Mouse (Mus musculus) frontal cortex, postnatal 10 days (tissue): Measurements from ENCODE around the gene Zfp988.
"Not testable (repeated sequence)": the region's sequence is repeated elsewhere in the genome, so short reads cannot be mapped to it uniquely, and the experiment has no call there.

Source experiments
- DNase-seq, 2 experiments: peaks; one replicate each; pipeline ENCODE4 v3.0.0; 2022; ENCODE audit warnings: low spot score in 2 of 2, mixed read lengths in 1 of 2

Gene Zfp988

DNA sequence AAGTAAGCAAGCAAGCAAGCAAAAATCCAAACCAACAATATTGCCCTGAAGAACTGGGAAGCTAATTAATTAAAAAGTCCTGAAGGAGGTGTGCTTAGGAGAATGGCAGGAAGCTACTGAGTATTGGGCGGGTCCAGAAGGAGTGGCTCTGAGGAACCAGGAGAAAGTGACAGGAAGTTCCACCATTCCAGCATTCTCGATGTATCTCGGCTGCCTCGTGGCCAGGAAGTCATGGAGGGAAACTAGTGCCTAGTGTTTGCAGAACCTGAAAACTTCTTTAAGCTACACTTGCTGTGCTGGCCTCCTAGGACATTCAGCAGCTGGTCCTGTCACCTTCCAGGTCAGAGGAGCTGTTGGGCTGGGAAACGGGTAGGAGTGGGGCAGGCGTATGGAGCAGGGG is at the start of gene Zfp988:
Gene Zfp988, plus strand, starts transcription at position 239 of the 400 bp plus-strand sequence.
- DNase-seq: not testable (repeated sequence)

DNA sequence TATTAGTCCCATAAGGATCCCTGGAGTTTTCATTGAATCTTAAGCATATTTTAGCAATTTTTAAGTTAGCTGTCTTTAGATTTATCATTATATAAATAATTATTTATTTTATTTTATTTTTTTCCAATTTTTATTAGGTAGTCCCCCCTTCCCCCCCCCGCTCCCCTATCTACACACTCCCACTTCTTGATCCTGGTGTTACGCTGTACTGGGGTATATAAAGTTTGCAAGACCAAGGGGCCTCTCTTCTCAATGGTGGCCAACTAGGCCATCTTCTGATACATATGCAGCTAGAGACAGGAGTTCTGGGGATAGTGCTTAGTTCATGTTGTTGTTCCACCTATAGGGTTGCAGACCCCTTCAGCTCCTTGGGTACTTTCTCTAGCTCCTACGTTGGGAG is 42.8 kb upstream of the Zfp988 start:
- not testable (repeated sequence) for DNase-seq

DNA sequence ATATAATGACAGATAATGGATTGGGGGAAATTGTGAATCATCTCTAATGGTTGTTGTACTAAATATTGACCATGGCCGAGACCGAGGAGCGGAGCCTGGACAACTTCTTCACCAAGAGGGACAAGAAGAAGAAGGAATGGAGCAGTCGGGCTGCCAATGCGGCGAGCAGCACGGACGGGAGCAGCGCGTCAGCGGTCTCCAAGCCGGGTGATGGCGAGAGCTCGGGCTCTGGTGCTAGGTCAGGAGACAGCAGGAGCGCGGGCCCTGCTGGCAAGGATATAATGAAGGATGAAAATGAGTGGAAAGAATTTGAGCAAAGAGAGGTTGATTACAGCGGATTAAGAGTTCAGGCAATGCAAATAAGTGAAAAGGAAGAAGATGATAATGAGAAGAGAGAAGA is 38.2 kb upstream of the Zfp988 start:
- DNase-seq: not testable (repeated sequence)

DNA sequence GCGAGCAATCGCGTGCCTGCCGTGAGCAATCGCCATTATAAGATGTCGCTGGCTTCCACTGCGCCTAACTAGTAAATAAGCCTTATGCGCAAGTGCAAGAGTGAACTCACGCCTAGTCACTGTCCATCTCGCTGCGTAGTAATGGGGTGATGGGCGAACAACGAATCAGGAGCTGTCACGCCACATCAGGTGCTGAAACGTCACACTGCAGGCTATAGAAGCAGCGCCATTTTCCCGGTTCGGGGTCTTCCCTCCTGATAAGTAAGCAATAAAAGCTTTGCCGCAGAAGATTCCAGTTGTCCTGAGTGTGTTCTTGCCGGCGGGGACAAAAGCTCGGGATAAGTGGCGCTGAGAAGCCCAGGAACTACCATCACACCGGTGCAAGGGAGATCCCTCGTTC is 36.7 kb upstream of the Zfp988 start:
- not testable (repeated sequence) for DNase-seq

DNA sequence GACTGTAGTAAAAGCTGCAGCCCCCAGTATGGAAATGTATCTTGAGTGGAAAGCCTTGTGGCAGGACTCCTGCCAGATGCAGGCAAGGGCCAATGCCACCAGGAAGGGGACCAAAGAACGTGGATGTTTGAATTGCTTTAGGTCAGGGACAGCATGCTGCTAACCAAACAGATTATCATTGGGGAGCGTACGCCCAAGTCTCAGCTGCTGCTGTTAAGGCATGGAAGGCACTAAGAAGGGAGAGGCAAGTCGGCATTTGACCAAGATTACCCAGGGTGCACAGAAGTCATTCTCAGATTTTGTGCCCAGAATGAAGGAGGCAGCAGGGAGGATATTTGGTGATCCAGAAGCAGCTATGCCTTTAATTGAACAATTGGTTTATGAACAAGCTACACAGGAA is 35.4 kb upstream of the Zfp988 start:
- not testable (repeated sequence) for DNase-seq

DNA sequence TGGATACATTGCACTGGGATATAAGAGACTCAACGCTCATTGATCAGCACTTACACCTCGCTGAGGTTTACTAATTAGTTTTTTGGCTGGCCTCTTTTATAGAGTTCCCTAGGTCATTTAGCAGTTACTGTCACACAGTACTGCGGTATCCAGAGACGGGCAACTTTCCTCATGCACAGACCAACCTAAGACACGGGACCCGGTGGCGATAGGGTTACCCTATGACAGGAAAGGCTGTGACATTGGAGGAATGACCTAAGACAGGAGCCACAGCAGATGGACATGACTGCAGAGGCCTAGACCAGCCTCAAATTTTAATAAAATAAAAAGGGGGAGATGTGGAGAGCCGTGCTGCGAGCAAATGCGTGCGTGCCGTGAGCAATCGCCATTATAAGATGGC is 33.9 kb upstream of the Zfp988 start:
- not testable (repeated sequence) for DNase-seq

DNA sequence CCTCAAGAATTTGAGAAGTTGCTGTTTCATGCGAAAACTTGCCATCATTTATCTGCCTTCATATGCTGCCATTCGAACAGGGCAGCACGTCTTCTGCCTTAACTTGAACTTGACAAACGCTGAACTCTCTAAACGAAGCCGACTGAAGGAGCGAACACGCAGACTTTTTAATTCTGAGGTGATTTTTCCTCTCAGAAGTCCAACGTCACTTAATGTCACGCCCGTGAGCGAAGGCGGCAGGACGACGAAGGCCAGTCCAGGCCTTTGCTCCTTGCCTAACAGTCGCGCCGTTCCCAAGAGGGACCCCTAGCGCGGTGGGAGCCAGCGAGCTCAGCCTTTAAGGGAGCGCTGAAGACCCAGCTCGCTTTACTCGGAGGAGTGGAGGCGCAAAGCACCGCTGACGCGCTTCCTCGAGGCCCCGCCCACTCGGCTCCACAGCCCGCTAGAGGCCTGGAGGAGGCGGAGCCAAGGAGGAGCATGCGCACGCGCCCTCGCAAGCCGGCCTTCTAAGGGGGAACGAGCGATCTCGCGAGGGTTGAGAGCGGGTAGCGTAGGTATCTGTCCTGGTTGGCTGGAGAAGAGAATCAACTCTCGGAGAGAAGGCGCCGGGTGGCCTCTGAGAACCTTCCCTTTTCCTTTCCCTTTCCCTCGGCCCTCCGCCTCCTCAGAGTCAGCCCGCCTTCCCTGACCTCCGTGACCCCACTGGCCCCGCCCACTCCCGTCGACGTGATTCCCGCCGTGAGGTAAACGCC is 30.3 kb upstream of the Zfp988 start:
- DNase-seq: not testable (repeated sequence)

DNA sequence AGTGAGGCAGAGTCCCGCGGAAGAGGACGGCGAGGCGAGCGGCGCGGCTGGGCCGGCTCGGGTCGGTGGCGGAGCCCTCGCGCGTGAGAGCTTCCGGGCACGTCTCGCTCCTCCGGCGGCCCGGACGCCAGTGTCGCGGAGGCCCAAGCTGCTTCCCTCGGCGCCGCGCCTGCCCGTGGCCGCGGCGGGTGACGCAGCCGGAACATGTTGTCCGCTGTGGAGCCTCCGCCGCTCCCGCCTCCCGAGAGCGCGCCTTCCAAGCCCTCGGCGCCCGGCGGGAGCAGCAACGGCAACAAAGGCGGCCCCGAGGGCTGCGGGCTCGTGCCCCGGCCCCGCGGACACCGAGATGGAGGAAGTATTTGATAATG is 29.7 kb upstream of the Zfp988 start:
- DNase-seq: not testable (repeated sequence)

DNA sequence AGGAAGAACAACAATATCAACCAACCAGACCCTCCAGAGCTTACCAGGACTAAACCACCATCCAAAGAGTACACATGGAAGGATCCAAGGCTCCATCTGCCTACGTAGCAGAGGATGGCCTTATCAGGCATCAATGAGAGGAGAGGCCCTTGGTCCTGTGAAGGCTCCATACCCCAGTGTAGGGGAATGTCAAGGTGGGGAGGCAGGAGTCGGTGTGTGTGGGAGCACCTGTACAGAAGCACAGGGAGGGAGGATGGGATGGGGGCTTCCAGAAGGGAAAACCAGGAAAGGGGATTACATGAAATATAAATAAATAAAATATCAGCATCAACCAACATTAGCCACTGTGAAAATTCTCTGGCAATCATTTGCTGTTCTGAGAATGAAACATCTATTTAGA is 25.1 kb upstream of the Zfp988 start:
- not testable (repeated sequence) for DNase-seq

DNA sequence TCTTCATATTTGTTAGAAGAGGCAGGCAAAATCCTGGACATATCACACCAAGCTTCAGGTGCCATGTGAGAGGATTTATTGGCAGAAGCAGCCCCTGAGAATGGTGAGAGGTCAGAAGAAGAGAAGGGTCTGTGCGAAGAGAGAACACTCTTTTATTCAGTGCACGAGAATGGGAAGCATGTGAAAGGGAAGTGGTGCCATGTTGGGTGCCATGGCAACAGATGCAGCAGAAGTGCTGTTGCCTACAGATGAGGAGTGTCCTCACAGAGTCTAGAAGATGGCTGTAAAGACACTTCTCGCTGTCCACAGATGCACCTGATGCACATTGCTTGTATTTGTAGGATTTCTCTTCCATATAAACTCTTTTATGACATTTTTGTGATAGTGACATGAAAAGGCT is 6.9 kb upstream of the Zfp988 start:
- not testable (repeated sequence) for DNase-seq

DNA sequence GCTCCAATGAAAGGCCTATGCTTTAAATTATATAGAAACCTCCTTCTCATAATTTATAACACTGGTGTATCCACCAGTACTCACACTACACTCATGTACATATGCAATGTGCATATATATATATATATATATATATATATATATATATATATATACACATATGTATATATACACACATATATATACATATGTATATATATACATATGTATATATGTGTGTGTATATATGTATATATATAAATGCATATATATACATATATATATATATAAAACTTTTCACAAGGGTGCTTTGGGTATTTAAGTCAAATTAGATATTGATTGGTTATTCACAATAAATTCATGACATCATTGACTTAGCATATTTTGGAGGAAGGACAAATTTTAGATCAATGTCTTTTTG is 3.1 kb upstream of the Zfp988 start:
- DNase-seq: not testable (repeated sequence)

DNA sequence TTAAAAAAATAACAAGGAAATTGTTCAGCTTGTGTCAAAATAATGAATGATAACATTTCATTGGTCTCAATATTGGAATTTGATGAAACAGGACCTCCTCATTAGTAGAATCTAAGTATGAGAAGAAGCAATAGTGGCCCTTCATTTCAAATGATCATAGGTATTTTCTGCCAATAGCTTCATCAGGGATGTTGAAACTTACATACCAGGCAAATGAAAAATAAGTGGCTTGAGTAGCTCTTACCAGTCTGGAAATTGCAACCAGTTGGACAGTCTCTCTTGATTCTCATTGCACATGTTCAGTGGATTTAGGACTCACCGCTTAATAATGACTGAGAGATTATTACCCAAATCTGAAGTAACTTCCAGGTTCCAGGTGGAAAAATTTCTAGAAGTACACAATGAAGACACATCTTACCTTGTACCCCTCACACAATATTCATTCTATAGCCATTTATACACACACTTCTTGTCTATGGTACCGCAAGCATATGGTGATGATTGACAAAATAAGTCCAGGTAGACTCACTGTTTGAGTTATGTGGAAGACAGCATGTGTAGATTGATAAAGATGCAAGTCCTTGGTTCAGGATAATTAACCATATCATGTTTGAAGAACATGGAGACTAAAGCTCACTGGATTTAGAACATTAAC is 29.7 kb downstream of the Zfp988 start:
- DNase-seq: not testable (repeated sequence)

DNA sequence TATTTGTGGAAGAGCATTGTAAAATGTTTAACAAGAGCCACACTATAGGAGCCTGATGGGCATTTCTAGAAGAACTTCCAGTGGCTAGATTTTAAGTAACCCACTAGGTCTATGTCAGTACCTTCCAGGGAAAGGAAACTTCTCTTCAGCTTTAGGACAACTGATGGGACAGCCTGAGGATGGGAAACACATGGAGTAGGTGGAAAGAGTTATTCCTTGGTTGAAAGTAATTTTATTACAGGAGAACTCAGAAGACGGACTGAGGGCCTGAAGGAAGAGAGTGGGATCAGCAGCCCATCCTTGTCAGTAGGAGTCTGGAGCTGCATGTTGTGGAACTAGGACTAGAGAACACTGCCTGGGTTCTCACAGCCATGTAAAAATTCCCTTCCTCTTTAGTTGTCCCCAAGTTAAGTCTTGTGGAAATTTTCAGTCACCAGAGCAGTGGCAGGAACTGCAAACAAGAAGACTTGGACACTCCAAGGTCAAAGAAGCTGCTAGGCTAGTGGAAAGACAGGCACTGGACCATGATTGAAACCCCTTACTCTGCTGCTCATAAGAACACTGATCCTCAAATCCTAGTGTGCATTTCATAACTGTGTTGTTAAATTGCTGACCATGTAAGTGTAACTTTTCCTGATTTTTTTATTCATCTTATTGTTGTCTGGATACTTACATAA is 30.4 kb downstream of the Zfp988 start:
- DNase-seq: not testable (repeated sequence)

DNA sequence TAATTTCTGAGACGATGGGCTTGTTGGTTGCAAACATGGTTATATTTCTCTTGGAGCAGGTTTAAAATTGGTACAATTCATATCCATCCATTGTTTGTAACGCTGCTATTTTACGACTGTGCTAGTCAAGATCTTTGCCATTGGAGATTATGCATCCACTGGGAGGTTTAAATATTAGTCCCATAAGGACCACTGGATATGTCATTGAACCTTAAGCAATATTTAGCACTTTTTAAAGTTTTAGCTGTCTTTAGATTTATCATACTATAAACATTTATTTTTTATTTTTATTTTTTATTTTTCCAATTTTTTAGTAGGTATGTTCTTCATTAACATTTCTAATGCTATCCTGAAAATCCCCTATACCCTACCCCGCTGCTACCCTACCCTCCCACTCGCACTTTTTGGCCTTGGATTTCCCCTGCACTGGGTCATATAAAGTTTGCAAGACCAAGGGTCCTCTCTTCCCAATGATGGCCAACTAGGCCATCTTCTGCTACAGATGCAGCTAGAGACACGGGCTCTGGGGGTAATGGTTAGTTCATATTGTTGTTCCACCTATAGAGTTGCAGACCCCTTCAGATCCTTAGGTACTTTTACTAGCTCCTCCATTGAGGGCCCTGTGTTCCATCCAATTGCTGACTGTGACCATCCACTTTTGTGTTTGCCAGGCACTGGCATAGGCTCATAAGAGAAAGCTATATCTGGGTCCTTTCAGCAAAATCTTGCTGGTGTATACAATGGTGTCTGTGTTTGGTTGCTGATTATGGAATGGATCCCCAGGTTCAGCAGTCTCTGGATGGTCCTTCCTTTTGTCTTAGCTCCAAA is 31.1 kb downstream of the Zfp988 start:
- not testable (repeated sequence) for DNase-seq

DNA sequence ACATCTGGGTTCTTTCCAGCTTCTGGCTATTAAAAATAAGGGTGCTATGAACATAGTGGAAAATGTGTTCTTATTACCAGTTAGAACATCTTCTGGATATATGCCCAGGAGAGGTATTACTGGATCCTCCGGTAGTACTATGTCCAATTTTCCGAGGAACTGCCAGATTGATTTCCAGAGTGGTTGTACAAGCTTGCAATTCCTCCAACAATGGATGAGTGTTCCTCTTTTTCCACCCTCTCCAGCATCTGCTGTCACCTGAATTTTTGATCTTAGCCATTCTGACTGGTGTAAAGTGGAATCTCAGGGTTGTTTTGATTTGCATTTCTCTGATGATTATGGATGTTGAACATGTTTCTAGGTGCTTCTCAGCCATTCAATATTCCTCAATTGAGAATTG is 32.0 kb downstream of the Zfp988 start:
- DNase-seq: not testable (repeated sequence)

DNA sequence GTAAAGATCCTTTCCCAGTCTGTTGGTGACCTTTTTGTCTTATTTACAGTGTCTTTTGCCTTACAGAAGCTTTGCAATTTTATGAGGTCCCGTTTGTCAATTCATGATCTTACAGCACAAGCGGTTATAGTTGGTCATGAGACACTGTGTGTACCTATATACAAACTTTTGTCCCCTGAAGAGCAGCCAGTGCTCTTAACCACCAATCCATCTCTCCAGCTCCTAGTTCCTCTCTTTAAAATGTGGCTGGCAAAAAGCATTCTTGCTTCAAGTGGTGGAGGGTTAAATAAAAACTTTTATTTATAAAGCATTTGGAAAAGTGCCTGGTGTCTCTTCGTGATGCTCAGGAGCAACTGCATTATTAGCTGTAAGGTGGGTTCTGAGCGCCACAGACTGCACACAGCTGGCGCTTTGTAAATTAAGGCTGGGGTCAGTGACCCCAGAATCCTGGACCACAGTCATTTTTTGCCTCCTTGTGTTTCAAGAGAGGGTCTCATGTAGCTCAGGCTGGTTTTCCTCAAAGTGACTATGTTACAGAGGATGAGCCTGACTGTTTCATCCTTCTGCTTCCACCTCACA is 32.6 kb downstream of the Zfp988 start:
- DNase-seq: no peak

DNA sequence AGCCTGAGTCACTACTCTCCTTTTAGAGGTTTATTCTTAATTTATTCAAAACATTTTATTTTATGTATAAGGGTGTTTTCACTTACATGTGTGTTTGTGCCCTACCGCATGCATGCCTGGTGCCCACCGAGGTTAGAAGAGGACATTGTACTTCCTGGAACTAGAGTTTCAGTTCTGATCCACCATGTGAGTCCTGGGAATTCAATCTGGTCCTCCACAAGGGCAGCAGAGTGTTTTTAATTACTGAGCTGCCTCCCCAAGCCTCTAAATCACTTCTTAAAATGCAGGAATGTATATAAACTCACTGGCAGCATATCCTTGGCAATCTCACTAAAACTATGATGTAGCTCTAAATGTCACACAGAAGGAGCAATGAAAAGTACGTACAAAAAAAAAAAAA is 33.2 kb downstream of the Zfp988 start:
- not testable (repeated sequence) for DNase-seq

DNA sequence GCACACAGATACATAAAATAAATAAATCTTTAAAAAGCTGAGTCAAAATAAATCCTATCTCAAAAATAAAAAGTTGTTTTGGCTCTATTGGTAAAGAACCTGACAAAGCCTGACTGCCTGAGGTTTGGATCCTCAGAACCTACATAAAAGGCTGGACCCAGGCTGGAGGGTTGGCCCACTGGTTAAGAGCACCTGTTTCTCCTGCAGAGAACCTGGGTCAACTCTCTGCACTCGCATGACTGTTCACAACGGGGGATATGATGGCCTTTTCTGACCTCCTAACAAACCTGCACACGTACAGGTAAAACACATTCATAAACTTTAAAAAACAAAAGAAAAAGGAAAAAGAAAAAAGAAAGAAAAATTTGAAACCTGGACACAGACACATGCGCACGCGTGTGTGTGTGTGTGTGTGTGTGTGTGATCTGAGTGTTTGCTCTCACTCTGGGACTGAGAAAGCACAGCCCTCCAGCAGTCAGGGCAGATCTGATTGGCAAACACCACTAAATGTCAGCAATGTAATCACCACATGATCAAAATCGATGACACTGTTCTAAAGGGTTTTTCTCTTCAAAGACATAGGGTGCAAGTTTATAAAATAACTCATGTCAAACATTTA is 34.2 kb downstream of the Zfp988 start:
- not testable (repeated sequence) for DNase-seq

DNA sequence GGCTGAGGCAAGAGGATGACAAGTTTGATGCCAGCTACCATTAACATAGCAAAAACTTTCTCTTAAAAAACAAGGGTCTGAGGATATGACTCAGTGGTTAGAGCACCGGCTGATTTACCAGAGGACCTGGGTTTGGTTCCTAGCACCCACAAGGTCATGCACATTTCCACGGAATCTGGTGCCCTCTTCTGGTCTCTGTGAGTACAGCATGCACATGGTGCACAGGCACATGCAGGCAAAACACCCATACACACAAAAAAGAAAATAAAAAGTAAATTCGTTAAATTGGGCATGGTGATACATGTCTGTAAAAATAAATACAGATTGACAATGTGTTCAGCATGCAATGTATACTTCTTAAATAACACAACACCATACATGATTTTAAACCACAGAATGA is 34.8 kb downstream of the Zfp988 start:
- DNase-seq: not testable (repeated sequence)

DNA sequence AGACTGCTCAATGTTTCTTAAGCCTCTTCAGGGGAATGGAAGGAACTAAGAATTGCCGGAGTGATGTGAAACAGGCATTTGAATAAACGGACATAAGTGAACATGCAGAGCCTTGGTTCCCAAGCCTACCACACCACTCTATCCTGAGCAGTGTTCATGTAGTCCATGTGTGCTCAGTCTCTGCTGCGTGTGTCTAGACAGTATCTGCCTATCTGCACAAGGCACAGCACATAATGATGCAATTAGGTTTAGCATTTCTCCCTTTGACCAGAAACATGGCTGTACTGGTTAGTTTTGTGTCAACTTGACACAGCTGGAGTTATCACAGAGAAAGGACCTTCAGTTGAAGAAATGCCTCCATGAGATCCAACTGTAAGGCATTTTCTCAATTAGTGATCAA is 35.4 kb downstream of the Zfp988 start:
- DNase-seq: not testable (repeated sequence)
